Mouse (Mus musculus) limb, embryonic 15.5 days (tissue): Measurements from ENCODE around the gene Ssb. TPM values are rescaled to one million over a fixed set of nuclear protein-coding genes. Genes with fewer than 3 reads are reported as not detected.

Experiments
- ATAC-seq: fragments of 200-750 bp; cut with Nextera tagmentation; 2 replicates; pipeline ENCODE4 v1.8.0; 2017; ENCODE audit warnings: low read depth, moderate TSS enrichment; ENCODE audit not compliant: insufficient number of reproducible peaks, low FRiP score, low TSS enrichment
- H3K27ac ChIP-seq: fragments of 300-500 bp; sonication (generic); 2 replicates; pipeline ENCODE4 v1.5.1; 2015; ENCODE audit warnings: moderate library complexity, mild to moderate bottlenecking, inconsistent platforms
- H3K27me3 ChIP-seq: fragments of 300-500 bp; sonication (generic); 2 replicates; pipeline ENCODE4 v1.6.1; 2015; ENCODE audit warnings: inconsistent platforms
- H3K36me3 ChIP-seq: fragments of 300-500 bp; sonication (generic); 2 replicates; pipeline ENCODE4 v1.6.1; 2015; ENCODE audit warnings: inconsistent platforms
- H3K4me1 ChIP-seq: fragments of 300-500 bp; sonication (generic); 2 replicates; pipeline ENCODE4 v1.6.1; 2015; ENCODE audit warnings: inconsistent platforms
- H3K4me2 ChIP-seq: fragments of 300-500 bp; sonication (generic); 2 replicates; pipeline ENCODE4 v1.6.1; 2015; ENCODE audit warnings: mild to moderate bottlenecking, inconsistent platforms
- H3K4me3 ChIP-seq: fragments of 300-500 bp; sonication (generic); 2 replicates; pipeline ENCODE4 v1.5.1; 2015; ENCODE audit warnings: mild to moderate bottlenecking, inconsistent platforms
- H3K9ac ChIP-seq: fragments of 300-500 bp; sonication (generic); 2 replicates; pipeline ENCODE4 v1.6.1; 2015; ENCODE audit warnings: inconsistent platforms
- H3K9me3 ChIP-seq: fragments of 300-500 bp; sonication (generic); 2 replicates; pipeline ENCODE4 v1.6.1; 2016; ENCODE audit warnings: inconsistent platforms
- WGBS: fragments of 180-500 bp; shearing (Covaris S2); methylation state at CpG from one replicate; pipeline ENCODE4 v1.1.7; 2015; 5-methylcytosine and 5-hydroxymethylcytosine counted together
- polyA plus RNA-seq: library from polyadenylated mRNA; unstranded; fragments of >200 nt; fragmentation: Nextera tagmentation; extraction: Ambion mirVana; gene quantifications from 2 replicates; pipeline ENCODE4 v1.2.1, GENCODE M21; 2015

Ssb gene
- polyA plus RNA-seq, 1 experiment from 2014 or later = 328 TPM

- ATAC-seq = no peak
- H3K9me3 ChIP-seq = no peaks in the 10 kb centered on the region
- H3K27me3 ChIP-seq = no peaks in the 10 kb centered on the region
- peaks cover 63% of the 10 kb centered on the region for H3K36me3 ChIP-seq
- H3K4me2 ChIP-seq = no peak overlapping the region
- WGBS = 91% methylated on average over 8 of the region's 8 CpGs
- H3K9ac ChIP-seq = no peak overlapping the region
- H3K27ac ChIP-seq = no peak overlapping the region
- no peaks in the 10 kb centered on the region for H3K4me1 ChIP-seq
- no peak overlapping the region for H3K4me3 ChIP-seq
These were observed 31.2 kb upstream of the Ssb start for GRCm38 (mm10) chr2:69830116-69830515.

- no peak for ATAC-seq
- WGBS = 78% methylated on average over 6 of the region's 7 CpGs
These were observed 24.0 kb upstream of the Ssb start for GRCm38 (mm10) chr2:69837244-69837967.

GRCm38 (mm10) chr2:69837996-69838395 is 23.4 kb upstream of the Ssb start:
- 47% methylated on average over 3 of the region's 3 CpGs for WGBS
- H3K4me2 ChIP-seq = no peak overlapping the region
- no peaks in the 10 kb centered on the region for H3K27me3 ChIP-seq
- no peak overlapping the region for H3K9ac ChIP-seq
- no peak overlapping the region for H3K4me3 ChIP-seq
- no peaks in the 10 kb centered on the region for H3K4me1 ChIP-seq
- H3K36me3 ChIP-seq = peaks cover 25% of the 10 kb centered on the region
- no peak for ATAC-seq
- no peaks in the 10 kb centered on the region for H3K9me3 ChIP-seq
- no peak overlapping the region for H3K27ac ChIP-seq

More at GRCm38 (mm10) chr2:69837244-69837967, 24.0 kb upstream of the Ssb start:
- Histone ChIP-seq H3K4me3 (no peak overlapping the region), H3K27me3 (no peaks in the 10 kb centered on the region), H3K36me3 (peaks cover 30% of the 10 kb centered on the region), H3K9ac (no peak overlapping the region), H3K9me3 (no peaks in the 10 kb centered on the region), H3K4me1 (no peaks in the 10 kb centered on the region), H3K27ac (no peak overlapping the region), H3K4me2 (no peak overlapping the region)

- no peak for ATAC-seq
- Histone ChIP-seq H3K9me3 (no peaks in the 10 kb centered on the region), H3K36me3 (peaks cover 18% of the 10 kb centered on the region), H3K9ac (no peak overlapping the region), H3K27me3 (no peaks in the 10 kb centered on the region), H3K27ac (no peak overlapping the region), H3K4me2 (no peak overlapping the region), H3K4me1 (no peaks in the 10 kb centered on the region), H3K4me3 (no peak overlapping the region)
These were observed 22.7 kb upstream of the Ssb start for GRCm38 (mm10) chr2:69838707-69839106.

GRCm38 (mm10) chr2:69840261-69840660 is 21.1 kb upstream of the Ssb start:
- H3K36me3 ChIP-seq = peaks cover 6% of the 10 kb centered on the region
- no peak overlapping the region for H3K27ac ChIP-seq
- H3K9ac ChIP-seq = no peak overlapping the region
- H3K4me2 ChIP-seq = no peak overlapping the region
- H3K27me3 ChIP-seq = no peaks in the 10 kb centered on the region
- no peaks in the 10 kb centered on the region for H3K9me3 ChIP-seq
- ATAC-seq = no peak
- no peak overlapping the region for H3K4me3 ChIP-seq
- WGBS = 23% methylated on average over 6 of the region's 6 CpGs
- H3K4me1 ChIP-seq = no peaks in the 10 kb centered on the region

- Histone ChIP-seq H3K4me3 (no peak overlapping the region), H3K9ac (no peak overlapping the region), H3K27ac (peak overlapping the region; percentile 33; the same call in 1 of the 2 replicates), H3K4me1 (no peaks in the 10 kb centered on the region), H3K4me2 (no peak overlapping the region), H3K36me3 (no peaks in the 10 kb centered on the region), H3K9me3 (no peaks in the 10 kb centered on the region), H3K27me3 (no peaks in the 10 kb centered on the region)
- ATAC-seq = no peak
- WGBS = 65% methylated on average over 6 of the region's 6 CpGs
These were observed 12.1 kb upstream of the Ssb start for GRCm38 (mm10) chr2:69849215-69849614.

GRCm38 (mm10) chr2:69851427-69852058 is 9.8 kb upstream of the Ssb start:
- Histone ChIP-seq H3K27me3 (no peaks in the 10 kb centered on the region), H3K4me2 (no peak overlapping the region), H3K27ac (no peak overlapping the region), H3K4me1 (no peaks in the 10 kb centered on the region), H3K9ac (no peak overlapping the region), H3K36me3 (no peaks in the 10 kb centered on the region), H3K4me3 (no peak overlapping the region), H3K9me3 (no peaks in the 10 kb centered on the region)
- 62% methylated on average over 2 of the region's 2 CpGs for WGBS
- no peak for ATAC-seq

- 56% methylated on average over 8 of the region's 8 CpGs for WGBS
These were observed 5.0 kb upstream of the Ssb start for GRCm38 (mm10) chr2:69856392-69856791.

GRCm38 (mm10) chr2:69857882-69858281 is 3.5 kb upstream of the Ssb start:
- 78% methylated on average over 1 of the region's 1 CpGs for WGBS

More at GRCm38 (mm10) chr2:69856392-69856791, 5.0 kb upstream of the Ssb start:
- H3K4me2 ChIP-seq = no peak overlapping the region
- H3K27ac ChIP-seq = no peak overlapping the region
- no peak overlapping the region for H3K4me3 ChIP-seq
- no peaks in the 10 kb centered on the region for H3K9me3 ChIP-seq
- H3K36me3 ChIP-seq = no peaks in the 10 kb centered on the region
- ATAC-seq = no peak
- H3K4me1 ChIP-seq = no peaks in the 10 kb centered on the region
- no peak overlapping the region for H3K9ac ChIP-seq
- H3K27me3 ChIP-seq = no peaks in the 10 kb centered on the region

GRCm38 (mm10) chr2:69860972-69861452 is 350 bp upstream of the Ssb start:
- Histone ChIP-seq H3K4me2 (peak overlapping the region; percentile 66), H3K36me3 (0 out of 2 replicates have a peak, but pooled peaks cover 2% of the 10 kb centered on the region), H3K27me3 (no peaks in the 10 kb centered on the region), H3K9me3 (no peaks in the 10 kb centered on the region), H3K4me1 (0 out of 2 replicates have a peak, but pooled peaks cover 2% of the 10 kb centered on the region), H3K4me3 (peak overlapping the region; percentile 100), H3K9ac (no peak overlapping the region; the same call in 1 of the 2 replicates), H3K27ac (peak overlapping the region; percentile 94)
- 0 out of 2 replicates have a peak, but pooled peaks have one; percentile 44 for ATAC-seq
- 10% methylated on average over 12 of the region's 13 CpGs for WGBS

More at GRCm38 (mm10) chr2:69857882-69858281, 3.5 kb upstream of the Ssb start:
- Histone ChIP-seq H3K4me1 (0 out of 2 replicates have a peak, but pooled peaks cover 2% of the 10 kb centered on the region), H3K27me3 (no peaks in the 10 kb centered on the region), H3K27ac (no peak overlapping the region), H3K9me3 (no peaks in the 10 kb centered on the region), H3K36me3 (no peaks in the 10 kb centered on the region), H3K9ac (no peak overlapping the region), H3K4me2 (no peak overlapping the region), H3K4me3 (no peak overlapping the region)
- no peak for ATAC-seq

GRCm38 (mm10) chr2:69862117-69862657 is 825 bp downstream of the Ssb start:
- peak overlapping the region; percentile 100 for H3K9ac ChIP-seq
- H3K27ac ChIP-seq = peak overlapping the region; percentile 94
- no peaks in the 10 kb centered on the region for H3K27me3 ChIP-seq
- 0 out of 2 replicates have a peak, but pooled peaks cover 2% of the 10 kb centered on the region for H3K4me1 ChIP-seq
- H3K36me3 ChIP-seq = peaks cover 8% of the 10 kb centered on the region; the same call in 1 of the 2 replicates
- H3K4me2 ChIP-seq = peak overlapping the region; percentile 66
- 2% methylated on average over 13 of the region's 13 CpGs for WGBS
- ATAC-seq = no peak
- H3K9me3 ChIP-seq = no peaks in the 10 kb centered on the region
- H3K4me3 ChIP-seq = peak overlapping the region; percentile 100

- ATAC-seq = no peak
- Histone ChIP-seq H3K27ac (no peak overlapping the region), H3K9ac (no peak overlapping the region), H3K4me3 (no peak overlapping the region), H3K4me2 (no peak overlapping the region), H3K4me1 (no peaks in the 10 kb centered on the region), H3K36me3 (peaks cover 8% of the 10 kb centered on the region; the same call in 1 of the 2 replicates), H3K27me3 (no peaks in the 10 kb centered on the region), H3K9me3 (no peaks in the 10 kb centered on the region)
- 80% methylated on average over 2 of the region's 2 CpGs for WGBS
These were observed 22.6 kb downstream of the Ssb start for GRCm38 (mm10) chr2:69883990-69884391.
